Mouse (Mus musculus) heart, adult 2 months (tissue): ENCODE measurements at regions not wholly inside any gene's neighbourhood (a gene's known extent, or its start where the extent isn't known, plus 50 kb on each side); places are given as distances from the start of the nearest gene placed in this dataset.

Source experiments
- DNase-seq, 2 experiments: peaks; one replicate each; pipeline ENCODE4 v3.0.0; 2021
- H3K27ac ChIP-seq: fragments of 200-600 bp; 2 replicates; pipeline ENCODE4 v1.8.1; 2022
- H3K27me3 ChIP-seq: fragments of 200-500 bp; 2 replicates; pipeline ENCODE4 v1.6.1; 2012; ENCODE audit warnings: mild to moderate bottlenecking, low read length, inconsistent platforms, mixed read lengths; ENCODE audit not compliant: control insufficient read depth, insufficient read depth
- H3K36me3 ChIP-seq: fragments of 200-500 bp; 2 replicates; pipeline ENCODE4 v1.6.1; 2012; ENCODE audit warnings: low read length, inconsistent platforms; ENCODE audit not compliant: control insufficient read depth, insufficient read depth
- H3K4me1 ChIP-seq: fragments of 200-500 bp; 2 replicates; pipeline ENCODE4 v1.6.1; 2011; ENCODE audit warnings: low read length; ENCODE audit not compliant: control insufficient read depth, insufficient read depth
- H3K4me3 ChIP-seq: fragments of 200-600 bp; 2 replicates; pipeline ENCODE4 v1.8.1; 2022
- H3K79me2 ChIP-seq: fragments of 200-500 bp; replicated peaks from 2 replicates; pipeline ENCODE4 v1.6.1; 2012; ENCODE audit warnings: mild to moderate bottlenecking, inconsistent platforms, low read length, moderate library complexity, mixed read lengths; ENCODE audit not compliant: control insufficient read depth, insufficient read depth
- H3K9ac ChIP-seq: fragments of 200-500 bp; 2 replicates; pipeline ENCODE4 v1.6.1; 2012; ENCODE audit warnings: low read depth, mild to moderate bottlenecking, control low read depth, inconsistent platforms, low read length, mixed read lengths
- CTCF ChIP-seq: fragments of 200-600 bp; IDR thresholded peaks from 2 replicates; pipeline ENCODE4 v1.8.1; 2022; ENCODE audit warnings: antibody characterized with exemption, mild to moderate bottlenecking, moderate library complexity
- EP300 ChIP-seq: fragments of 200-500 bp; IDR thresholded peaks from 2 replicates; pipeline ENCODE4 v1.6.1; 2011; ENCODE audit warnings: low read depth, low read length, control low read depth; ENCODE audit not compliant: insufficient read depth
- POLR2A ChIP-seq: fragments of 200-500 bp; IDR thresholded peaks from 2 replicates; pipeline ENCODE4 v1.6.1; 2011; ENCODE audit warnings: mild to moderate bottlenecking, low read depth, low read length, control low read depth; ENCODE audit not compliant: insufficient read depth
- WGBS: fragments of 180-500 bp; shearing (Covaris S2); methylation state at CpG from one replicate; pipeline ENCODE4 v1.1.7; 2018; 5-methylcytosine and 5-hydroxymethylcytosine counted together
- intact Hi-C: fragments of 180-260 bp; cut with DNase I; formaldehyde crosslinking; loops from one replicate; pipeline ENCODE4 v1.15.1; 2025

DNA sequence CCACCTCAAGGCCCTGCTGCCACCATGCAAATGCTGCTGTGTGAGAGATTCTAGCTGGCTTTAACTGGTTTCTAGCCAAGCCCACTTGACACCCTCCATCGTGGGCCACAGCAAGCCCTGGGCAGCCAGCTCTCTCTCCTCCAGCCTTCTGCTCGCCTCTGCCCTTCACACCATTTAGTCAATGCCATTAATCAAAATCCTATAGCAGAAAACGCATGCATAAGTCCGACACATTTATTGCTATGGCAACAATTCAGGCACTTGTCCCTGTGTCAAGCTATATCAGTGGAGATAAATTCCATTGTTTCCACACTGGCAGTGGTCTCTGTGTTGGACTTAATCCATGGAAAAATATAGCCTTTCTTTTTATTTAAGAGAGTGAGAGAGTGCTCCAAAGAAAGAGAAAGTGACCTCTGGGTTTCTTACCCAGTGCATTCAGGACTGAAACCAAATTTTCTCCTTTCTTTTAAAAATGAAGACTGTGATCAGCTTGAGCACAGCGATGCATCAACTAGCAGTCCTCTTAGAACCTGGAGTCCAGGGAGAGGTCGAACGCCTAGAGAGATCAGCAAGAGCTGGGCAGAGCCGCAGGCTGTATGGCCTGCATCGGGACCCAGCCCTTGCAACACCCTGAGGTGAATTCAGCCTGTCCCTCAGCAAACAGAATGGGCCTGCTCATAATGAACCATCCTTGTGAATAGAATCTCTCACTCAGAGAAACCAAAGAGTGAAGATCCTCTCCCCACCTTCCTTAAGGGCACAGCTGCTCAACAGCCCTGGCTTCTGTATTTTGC lies 93.1 kb upstream of the Tox3 start:
- Histone ChIP-seq H3K4me1 (no peaks in the 10 kb centered on the region), H3K4me3 (no peak overlapping the region), H3K79me2 (no peaks in the 10 kb centered on the region), H3K9ac (no peak overlapping the region), H3K36me3 (no peaks in the 10 kb centered on the region), H3K27ac (no peak overlapping the region), H3K27me3 (no peaks in the 10 kb centered on the region)
- 62% methylated on average over 9 of the region's 9 CpGs for WGBS
- intact Hi-C loops = no loop called here
- no peak for DNase-seq
- no peak for TF ChIP-seq EP300
- no peak for TF ChIP-seq POLR2A
- no peak for TF ChIP-seq CTCF

DNA sequence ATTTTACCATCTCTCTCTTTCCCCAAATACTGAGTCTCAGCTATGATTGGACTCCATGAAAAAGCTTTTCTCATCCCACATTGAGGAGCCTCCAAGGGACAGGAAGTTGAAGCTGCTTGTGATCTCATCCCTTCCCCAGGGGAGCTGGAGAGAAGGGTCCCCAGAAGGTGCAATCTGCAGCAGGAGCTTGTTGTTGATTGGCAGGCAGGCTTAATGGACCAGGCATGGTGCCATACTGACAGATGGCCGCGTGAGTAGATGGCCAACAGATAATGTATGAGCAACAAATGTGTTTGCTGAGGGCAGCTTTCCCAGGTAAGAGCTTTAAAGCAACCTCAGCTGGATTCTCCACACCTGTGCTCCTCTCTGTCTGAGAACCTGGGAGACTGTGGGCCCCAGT lies 65.9 kb upstream of the Tox3 start:
- no peaks in the 10 kb centered on the region for H3K27me3 ChIP-seq
- no peak overlapping the region for H3K4me3 ChIP-seq
- intact Hi-C loops = no loop called here
- TF ChIP-seq POLR2A = no peak
- no peak for TF ChIP-seq CTCF
- TF ChIP-seq EP300 = no peak
- WGBS = 57% methylated on average over 2 of the region's 2 CpGs
- no peak overlapping the region for H3K9ac ChIP-seq
- no peaks in the 10 kb centered on the region for H3K36me3 ChIP-seq
- H3K27ac ChIP-seq = no peak overlapping the region
- no peaks in the 10 kb centered on the region for H3K79me2 ChIP-seq
- DNase-seq = no peak
- H3K4me1 ChIP-seq = no peaks in the 10 kb centered on the region
